Mouse (Mus musculus): Measurements from ENCODE around the gene Btaf1.
A peak's percentile ranks its signal among the peaks of the same experiment; 100 is the strongest.

Gene Btaf1

GRCm38 (mm10) chr19:37025839-37026319, 100.0 kb downstream of the Btaf1 start:
- DNase-seq = no peak

GRCm38 (mm10) chr19:37026408-37026807, 100.5 kb downstream of the Btaf1 start:
- no peak for DNase-seq

GRCm38 (mm10) chr19:37029771-37030170, 103.9 kb downstream of the Btaf1 start:
- DNase-seq = no peak

GRCm38 (mm10) chr19:37031446-37031845, 105.6 kb downstream of the Btaf1 start:
- no peak for DNase-seq

GRCm38 (mm10) chr19:37032364-37032763, 106.5 kb downstream of the Btaf1 start:
- DNase-seq = no peak

GRCm38 (mm10) chr19:37040906-37041305, 115.0 kb downstream of the Btaf1 start:
- no peak for DNase-seq

GRCm38 (mm10) chr19:37044431-37044830, 118.6 kb downstream of the Btaf1 start:
- DNase-seq = peak; percentile 52

GRCm38 (mm10) chr19:37048507-37048906, 122.6 kb downstream of the Btaf1 start:
- DNase-seq = peak; percentile 21

GRCm38 (mm10) chr19:37050643-37051345, 124.9 kb downstream of the Btaf1 start:
- peak; percentile 88 for DNase-seq

GRCm38 (mm10) chr19:37055976-37056556, 130.2 kb downstream of the Btaf1 start:
- DNase-seq = no peak

GRCm38 (mm10) chr19:37057161-37057905, 131.5 kb downstream of the Btaf1 start:
- DNase-seq = no peak

- no peak for DNase-seq
Measured at GRCm38 (mm10) chr19:37059623-37060022, 133.7 kb downstream of the Btaf1 start.

GRCm38 (mm10) chr19:37060078-37060477, 134.2 kb downstream of the Btaf1 start:
- DNase-seq = no peak

Data from lung, postnatal 36 days (tissue).